ENCODE assay signal across 7 mouse cellular contexts in genomic region chr9:56937223-56938160, GRCm38 (mm10). TPM values are rescaled to one million over a fixed set of nuclear protein-coding genes. Genes with fewer than 3 reads are reported as not detected.
DNase-seq lines count a peak whose midpoint lies in the region; ATAC-seq lines count a peak whose summit lies in the region.

Gene Imp3 (plus strand): TSS chr9:56937475.

- WGBS in embryonic facial prominence, embryonic 11.5 days: under 1% methylated on average over 73 of the region's 73 CpGs
- WGBS in limb, embryonic 10.5 days: under 1% methylated on average over 73 of the region's 73 CpGs
- WGBS in midbrain, embryonic 13.5 days: under 1% methylated on average over 73 of the region's 73 CpGs

- H3K4me2 ChIP-seq in embryonic facial prominence, embryonic 11.5 days (ENCODE audit: low read depth, low read length): peak within 1 kb of the TSS; percentile 53
- peak within 1 kb of the TSS; percentile 90 for H3K4me2 ChIP-seq in midbrain, embryonic 13.5 days (replicated peaks)

- no peaks in the 10 kb centered on the region for H3K9me3 ChIP-seq in embryonic facial prominence, embryonic 11.5 days (replicated peaks; ENCODE audit: control insufficient read depth, low read length)
- H3K9me3 ChIP-seq in limb, embryonic 10.5 days (replicated peaks): no peaks in the 10 kb centered on the region
- no peaks in the 10 kb centered on the region for H3K9me3 ChIP-seq in midbrain, embryonic 13.5 days

- peak within 1 kb of the TSS; percentile 65 for H3K4me3 ChIP-seq in embryonic facial prominence, embryonic 11.5 days (ENCODE audit: low read depth, low read length)
- peak within 1 kb of the TSS; percentile 83 for H3K4me3 ChIP-seq in limb, embryonic 10.5 days
- H3K4me3 ChIP-seq in midbrain, embryonic 13.5 days (replicated peaks): peak within 1 kb of the TSS; percentile 89

- no peaks in the 10 kb centered on the region for H3K27me3 ChIP-seq in embryonic facial prominence, embryonic 11.5 days (ENCODE audit: control insufficient read depth, insufficient read depth, low read length)
- H3K27me3 ChIP-seq in limb, embryonic 10.5 days (ENCODE audit: low read depth, poor library complexity, severe bottlenecking): no peaks in the 10 kb centered on the region
- no peaks in the 10 kb centered on the region for H3K27me3 ChIP-seq in midbrain, embryonic 13.5 days

- no peaks in the 10 kb centered on the region for H3K4me1 ChIP-seq in embryonic facial prominence, embryonic 11.5 days (ENCODE audit: control insufficient read depth, insufficient read depth, low read length)
- H3K4me1 ChIP-seq in limb, embryonic 10.5 days: peaks cover 18% of the 10 kb centered on the region; the same call in 1 of the 2 replicates
- peaks cover 25% of the 10 kb centered on the region for H3K4me1 ChIP-seq in midbrain, embryonic 13.5 days (replicated peaks)

- peak; percentile 84 for ATAC-seq in embryonic facial prominence, embryonic 11.5 days (replicated peaks; ENCODE audit: insufficient number of reproducible peaks, low FRiP score, low TSS enrichment, low read depth)
- ATAC-seq in granulocyte monocyte progenitor cell, adult 5-6 weeks (replicated peaks; ENCODE audit: poor library complexity, severe bottlenecking): peak; percentile 84
- peak; percentile 96 for ATAC-seq in midbrain, embryonic 13.5 days

- no peaks in the 10 kb centered on the region for H3K36me3 ChIP-seq in embryonic facial prominence, embryonic 11.5 days (replicated peaks; ENCODE audit: control insufficient read depth, insufficient read depth, low read depth, low read length)
- peaks cover 10% of the 10 kb centered on the region; the same call in 1 of the 2 replicates for H3K36me3 ChIP-seq in limb, embryonic 10.5 days
- H3K36me3 ChIP-seq in midbrain, embryonic 13.5 days: no peaks in the 10 kb centered on the region; the same call in 1 of the 2 replicates

- peak; percentile 93 for DNase-seq in adrenal gland, postnatal 14 days
- DNase-seq in embryonic facial prominence, embryonic 11.5 days (ENCODE audit: low spot score): peak; percentile 99
- DNase-seq in kidney, adult 11 months: peak; percentile 92
- DNase-seq in limb, embryonic 10.5 days (ENCODE audit: low spot score): peak; percentile 81
- DNase-seq in spleen, adult 12 weeks (ENCODE audit: low spot score): peak; percentile 82

- H3K27ac ChIP-seq in embryonic facial prominence, embryonic 11.5 days (replicated peaks; ENCODE audit: low read depth, low read length): peak within 1 kb of the TSS; percentile 52
- H3K27ac ChIP-seq in limb, embryonic 10.5 days: peak within 1 kb of the TSS; percentile 87
- peak within 1 kb of the TSS; percentile 86 for H3K27ac ChIP-seq in midbrain, embryonic 13.5 days

- peak within 1 kb of the TSS; percentile 68 for H3K9ac ChIP-seq in embryonic facial prominence, embryonic 11.5 days (replicated peaks; ENCODE audit: low read length)
- peak within 1 kb of the TSS; percentile 85 for H3K9ac ChIP-seq in midbrain, embryonic 13.5 days (replicated peaks)

RNA-seq across cellular contexts. Expression of gene Imp3, which starts in this region (rescaled TPM):
- total RNA-seq in adrenal gland, postnatal 14 days (2021): 76.4 and 88.5 TPM in 2 replicates
- polyA plus RNA-seq in embryonic facial prominence, embryonic 11.5 days (2014; fragmentation: Nextera tagmentation; extraction: Ambion mirVana): 76.4 and 80.3 TPM in 2 replicates
- total RNA-seq in granulocyte monocyte progenitor cell, adult 5-6 weeks (2014; fragmentation: Nextera tagmentation): 95.8 and 123 TPM in 2 replicates
- total RNA-seq in granulocyte monocyte progenitor cell, adult 5-6 weeks (2017): 65.1 and 69.7 TPM in 2 replicates
- polyA plus RNA-seq in limb, embryonic 10.5 days (2016; fragmentation: Nextera tagmentation; extraction: Ambion mirVana): 70.5 and 77.9 TPM in 2 replicates
- 69.4 and 73.3 TPM in 2 replicates for polyA plus RNA-seq in midbrain, embryonic 13.5 days (2015; fragmentation: Nextera tagmentation; extraction: Ambion mirVana)

Comparison
In these comparisons a context has a peak if more than half of its experiments do, and no peak if none do; other contexts are left out.
1. Peak in every context shown above with its lines: DNase-seq, ATAC-seq, H3K4me3 ChIP-seq and H3K27ac ChIP-seq.